Mouse (Mus musculus) CH12.LX (cell line): ENCODE measurements around the gene Cxcl16. TPM values are rescaled to one million over a fixed set of nuclear protein-coding genes. Genes with fewer than 3 reads are reported as not detected.

Source experiments
- DNase-seq: peaks from one replicate; pipeline ENCODE4 v3.0.0-alpha.2; 2013; ENCODE audit errors: extremely low read depth
- H3K27ac ChIP-seq: 2 replicates; pipeline ENCODE4 v1.5.1; 2012; ENCODE audit warnings: low read depth, mild to moderate bottlenecking, control low read depth, moderate library complexity; ENCODE audit not compliant: insufficient read depth
- H3K27me3 ChIP-seq: replicated peaks from 2 replicates; pipeline ENCODE3; 2012; ENCODE audit warnings: inconsistent platforms
- H3K36me3 ChIP-seq, 2 experiments: replicated peaks in 1 of 2; 2 replicates each; pipeline versions ENCODE3 to v1.6.1; 2012; ENCODE audit warnings: inconsistent platforms in 1 of 2, low read length in 1 of 2, mild to moderate bottlenecking in 1 of 2, mixed read lengths in 1 of 2, moderate library complexity in 1 of 2; ENCODE audit not compliant: control insufficient read depth in 1 of 2, insufficient read depth in 1 of 2
- H3K4me1 ChIP-seq, 2 experiments: 2 replicates each; pipeline ENCODE4 v1.6.1; 2012; ENCODE audit warnings: inconsistent platforms in 1 of 2, moderate library complexity in 1 of 2; ENCODE audit not compliant: insufficient read depth in 2 of 2, control insufficient read depth in 1 of 2
- H3K4me2 ChIP-seq: 2 replicates; pipeline ENCODE4 v1.6.1; 2012; ENCODE audit warnings: low read depth, mild to moderate bottlenecking, control low read depth; ENCODE audit not compliant: poor library complexity, insufficient read depth, severe bottlenecking
- H3K4me3 ChIP-seq, 3 experiments: fragments of 150-350 bp in 1 of 3; sonication (generic) in 1 of 3; replicated peaks in 1 of 3; 2 replicates each; pipeline versions ENCODE3 to v1.5.1; 2011 to 2012; ENCODE audit warnings: low read depth in 2 of 3, low read length in 2 of 3, mild to moderate bottlenecking in 2 of 3, moderate library complexity in 2 of 3, control low read depth in 1 of 3, improper control_type of control experiment in 1 of 3, inconsistent platforms in 1 of 3, mixed read lengths in 1 of 3; ENCODE audit not compliant: poor library complexity in 1 of 3
- H3K79me2 ChIP-seq: replicated peaks from 2 replicates; pipeline ENCODE4 v1.6.1; 2012; ENCODE audit warnings: mild to moderate bottlenecking, moderate library complexity; ENCODE audit not compliant: control insufficient read depth, poor library complexity, insufficient read depth, severe bottlenecking; ENCODE audit errors: extremely low read depth
- H3K9ac ChIP-seq: 2 replicates; pipeline ENCODE4 v1.6.1; 2012; ENCODE audit warnings: low read depth, mild to moderate bottlenecking, control low read depth, moderate library complexity; ENCODE audit not compliant: insufficient read depth
- H3K9me3 ChIP-seq: replicated peaks from 2 replicates; pipeline ENCODE3; 2012; ENCODE audit warnings: low read length, inconsistent platforms, mixed read lengths
- BHLHE40 ChIP-seq: IDR thresholded peaks from 2 replicates; pipeline ENCODE4 v1.6.1; 2011; ENCODE audit warnings: mild to moderate bottlenecking, low read depth, low read length, improper control_type of control experiment
- CHD2 ChIP-seq: IDR thresholded peaks from 2 replicates; pipeline ENCODE4 v1.6.1; 2011; ENCODE audit warnings: low read length, improper control_type of control experiment
- ELF1 ChIP-seq: IDR thresholded peaks from 2 replicates; pipeline ENCODE4 v1.6.1; 2014; ENCODE audit warnings: low read depth, mild to moderate bottlenecking, inconsistent platforms, low read length, improper control_type of control experiment
- EP300 ChIP-seq: IDR thresholded peaks from 2 replicates; pipeline ENCODE4 v1.6.1; 2011; ENCODE audit warnings: low read length, improper control_type of control experiment
- ETS1 ChIP-seq: conservative IDR thresholded peaks from 2 replicates; pipeline ENCODE4 v1.6.1; 2012; ENCODE audit warnings: low read depth, mild to moderate bottlenecking, inconsistent platforms, low read length, improper control_type of control experiment, moderate library complexity
- GABPA ChIP-seq: IDR thresholded peaks from 2 replicates; pipeline ENCODE4 v1.6.1; 2012; ENCODE audit warnings: low read depth, low read length, improper control_type of control experiment, inconsistent platforms; ENCODE audit not compliant: insufficient replicate concordance
- HCFC1 ChIP-seq: IDR thresholded peaks from 2 replicates; pipeline ENCODE4 v1.6.1; 2012; ENCODE audit warnings: low read depth, mild to moderate bottlenecking, inconsistent platforms, low read length, improper control_type of control experiment
- IRF4 ChIP-seq: IDR thresholded peaks from 2 replicates; pipeline ENCODE4 v1.6.1; 2014; ENCODE audit warnings: low read depth, mild to moderate bottlenecking, inconsistent platforms, low read length, improper control_type of control experiment
- JUN ChIP-seq: IDR thresholded peaks from 2 replicates; pipeline ENCODE4 v1.6.1; 2011; ENCODE audit warnings: low read depth, mild to moderate bottlenecking, low read length, improper control_type of control experiment, moderate library complexity; ENCODE audit not compliant: insufficient read depth
- JUND ChIP-seq: conservative IDR thresholded peaks from 2 replicates; pipeline ENCODE4 v1.6.1; 2011; ENCODE audit warnings: low read depth, low read length, improper control_type of control experiment
- KAT2A ChIP-seq: IDR thresholded peaks from 2 replicates; pipeline ENCODE4 v1.6.1; 2012; ENCODE audit warnings: low read length, improper control_type of control experiment, inconsistent platforms; ENCODE audit not compliant: insufficient replicate concordance
- MAFK ChIP-seq: IDR thresholded peaks from 2 replicates; pipeline ENCODE4 v1.6.1; 2011; ENCODE audit warnings: low read length, improper control_type of control experiment; ENCODE audit not compliant: insufficient replicate concordance
- MAX ChIP-seq: IDR thresholded peaks from 2 replicates; pipeline ENCODE4 v1.6.1; 2011; ENCODE audit warnings: low read length, improper control_type of control experiment
- MAZ ChIP-seq: IDR thresholded peaks from 2 replicates; pipeline ENCODE4 v1.6.1; 2012; ENCODE audit warnings: low read depth, mild to moderate bottlenecking, inconsistent platforms, low read length, improper control_type of control experiment, moderate library complexity
- MYC ChIP-seq: IDR thresholded peaks from 2 replicates; pipeline ENCODE4 v1.6.1; 2011; ENCODE audit warnings: low read depth, mild to moderate bottlenecking, improper control_type of control experiment, low read length
- NELFE ChIP-seq: IDR thresholded peaks from 2 replicates; pipeline ENCODE4 v1.6.1; 2011; ENCODE audit warnings: low read depth, low read length, improper control_type of control experiment
- NRF1 ChIP-seq: IDR thresholded peaks from 2 replicates; pipeline ENCODE4 v1.6.1; 2014; ENCODE audit warnings: low read depth, mild to moderate bottlenecking, inconsistent platforms, low read length, improper control_type of control experiment, moderate library complexity
- PAX5 ChIP-seq: IDR thresholded peaks from 2 replicates; pipeline ENCODE4 v1.6.1; 2012; ENCODE audit warnings: low read length, inconsistent platforms, mixed read lengths
- POLR2AphosphoS2 ChIP-seq: IDR thresholded peaks from 2 replicates; pipeline ENCODE4 v1.6.1; 2011; ENCODE audit warnings: low read depth, low read length, improper control_type of control experiment
- RCOR1 ChIP-seq: conservative IDR thresholded peaks from 2 replicates; pipeline ENCODE4 v1.6.1; 2012; ENCODE audit warnings: low read depth, mild to moderate bottlenecking, inconsistent platforms, low read length, improper control_type of control experiment
- SIN3A ChIP-seq: IDR thresholded peaks from 2 replicates; pipeline ENCODE4 v1.6.1; 2012; ENCODE audit warnings: low read length, improper control_type of control experiment, inconsistent platforms
- SMC3 ChIP-seq: IDR thresholded peaks from 2 replicates; pipeline ENCODE4 v1.6.1; 2011; ENCODE audit warnings: low read depth, low read length, improper control_type of control experiment
- TCF12 ChIP-seq: IDR thresholded peaks from 2 replicates; pipeline ENCODE4 v1.6.1; 2014; ENCODE audit warnings: low read depth, mild to moderate bottlenecking, inconsistent platforms, low read length, improper control_type of control experiment
- UBTF ChIP-seq: IDR thresholded peaks from 2 replicates; pipeline ENCODE4 v1.6.1; 2012; ENCODE audit warnings: low read depth, mild to moderate bottlenecking, inconsistent platforms, low read length, improper control_type of control experiment, moderate library complexity
- USF1 ChIP-seq: IDR thresholded peaks from 2 replicates; pipeline ENCODE4 v1.6.1; 2014; ENCODE audit warnings: low read depth, mild to moderate bottlenecking, inconsistent platforms, low read length, improper control_type of control experiment
- ZC3H11A ChIP-seq: IDR thresholded peaks from 2 replicates; pipeline ENCODE4 v1.6.1; 2012; ENCODE audit warnings: low read depth, mild to moderate bottlenecking, inconsistent platforms, low read length, improper control_type of control experiment
- ZKSCAN1 ChIP-seq: IDR thresholded peaks from 2 replicates; pipeline ENCODE4 v1.6.1; 2012; ENCODE audit warnings: low read depth, inconsistent platforms, low read length, improper control_type of control experiment, borderline replicate concordance
- ZMIZ1 ChIP-seq: IDR thresholded peaks from 2 replicates; pipeline ENCODE4 v1.6.1; 2012; ENCODE audit warnings: low read depth, mild to moderate bottlenecking, inconsistent platforms, low read length, improper control_type of control experiment
- ZNF384 ChIP-seq: IDR thresholded peaks from 2 replicates; pipeline ENCODE4 v1.6.1; 2012; ENCODE audit warnings: low read depth, low read length, improper control_type of control experiment, inconsistent platforms
- dilution Hi-C: fragments of 300-500 bp; cut with MboI; formaldehyde crosslinking; loops from 2 replicates; pipeline ENCODE4 v1.14.3; 2020; ENCODE audit warnings: low sequenced_read_pairs; ENCODE audit not compliant: extremely low pct_unique_long_range_greater_than_20kb, extremely low pct_ligation_motif_present
- in situ Hi-C: fragments of 300-500 bp; cut with MboI; formaldehyde crosslinking; loops from 3 replicates; pipeline ENCODE4 v1.14.3; 2019; ENCODE audit warnings: low sequenced_read_pairs, low pct_ligation_motif_present, low pct_unique_long_range_greater_than_20kb, mixed read lengths
- polyA plus RNA-seq: library from polyadenylated mRNA; unstranded; fragments of >175 nt; gene quantifications from 2 replicates; pipeline ENCODE4 v1.2.1, GENCODE M21; 2012; ENCODE audit warnings: low read depth; ENCODE audit not compliant: insufficient read length
- total RNA-seq, 2 experiments: library from RNA; depleted of rRNA; stranded (reverse); fragments of 300-350 nt in 1 of 2; fragments of >200 nt in 1 of 2; gene quantifications; 2 replicates each; pipeline ENCODE4 v1.2.3; 2012 to 2014

Cxcl16 gene
- total and polyA plus RNA-seq, 3 experiments, result 0.04 to 0.56 TPM; not detected in 1

DNA sequence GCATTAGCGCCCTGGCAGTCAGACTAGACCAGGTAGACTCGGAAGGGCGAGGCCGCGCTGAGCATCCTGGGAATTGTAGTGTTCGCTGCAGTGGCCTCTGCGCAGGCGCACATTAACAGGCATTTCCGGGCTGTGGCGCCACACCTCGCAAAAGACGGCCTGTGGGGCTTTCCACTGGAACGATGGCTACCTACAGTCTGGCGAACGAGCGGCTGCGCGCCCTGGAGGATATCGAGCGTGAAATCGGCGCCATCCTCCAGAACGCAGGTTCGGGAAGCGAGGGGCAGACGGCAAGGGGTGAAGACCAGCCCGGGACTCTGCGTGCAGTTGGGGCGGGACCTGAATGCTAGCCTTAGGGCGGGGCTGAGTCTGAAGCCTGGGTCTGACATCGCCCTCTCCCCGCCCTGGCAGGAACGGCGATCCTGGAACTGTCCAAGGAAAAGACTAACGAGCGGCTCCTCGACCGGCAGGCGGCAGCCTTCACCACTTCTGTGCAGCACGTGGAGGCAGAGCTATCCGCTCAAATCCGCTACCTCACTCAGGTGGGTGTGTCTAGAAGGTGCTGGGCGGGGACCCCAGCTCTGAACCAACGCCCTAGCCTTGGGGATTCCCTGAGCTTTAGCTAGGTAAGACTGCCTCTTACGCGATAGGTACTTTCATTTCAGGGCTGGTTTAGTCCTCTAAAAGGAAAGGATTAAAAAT, 7.8 kb downstream of the Cxcl16 start, which contains the start of gene Med11 (continued):
- TF ChIP-seq KAT2A, result peak; percentile 96; the same call in 1 of the 2 replicates

DNA sequence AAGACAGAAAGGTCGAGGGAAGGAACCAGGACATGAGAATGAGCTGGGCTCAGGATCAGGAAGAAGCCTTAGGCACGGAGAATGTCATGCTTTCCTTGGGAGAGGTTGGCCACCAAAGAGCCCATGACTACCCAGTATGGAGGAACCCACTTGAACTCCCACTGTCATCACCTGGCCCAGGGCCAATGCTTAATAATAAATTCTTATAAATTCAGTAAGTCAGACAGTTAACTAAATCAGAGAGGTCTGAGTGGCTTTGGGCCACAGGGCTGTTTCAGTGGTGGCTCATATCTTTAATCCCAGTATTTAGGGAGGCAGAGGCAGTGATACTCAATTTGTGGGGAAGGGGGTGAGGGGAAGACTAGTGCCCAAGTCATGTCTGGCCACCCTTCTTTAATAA, 8.9 kb downstream of the Cxcl16 start:
- in situ Hi-C loops, result no loop called here
- peaks cover 14 to 58% of the 10 kb centered on the region in 2 experiments for H3K4me1 ChIP-seq
- no peak overlapping the region for H3K27ac ChIP-seq
- H3K27me3 ChIP-seq, result no peaks in the 10 kb centered on the region
- H3K79me2 ChIP-seq, result 0 out of 2 replicates have a peak, but pooled peaks cover 5% of the 10 kb centered on the region
- H3K4me3 ChIP-seq, result no peak overlapping the region
- dilution Hi-C loops, result no loop called here
- H3K4me2 ChIP-seq, result peak overlapping the region; percentile 59; the same call in 1 of the 2 replicates
- no peaks in the 10 kb centered on the region for H3K9me3 ChIP-seq
- peaks cover 0 to 22% of the 10 kb centered on the region in 2 experiments for H3K36me3 ChIP-seq
- DNase-seq, result no peak
- 0 out of 2 replicates have a peak overlapping the region, but pooled peaks have one; percentile 30 for H3K9ac ChIP-seq
- TF ChIP-seq IRF4, result no peak
- no peak for TF ChIP-seq HCFC1
- no peak for TF ChIP-seq GABPA
- no peak for TF ChIP-seq ZKSCAN1
- no peak for TF ChIP-seq PAX5
- 0 out of 2 replicates have a peak, but pooled peaks have one; percentile 3 for TF ChIP-seq CHD2

DNA sequence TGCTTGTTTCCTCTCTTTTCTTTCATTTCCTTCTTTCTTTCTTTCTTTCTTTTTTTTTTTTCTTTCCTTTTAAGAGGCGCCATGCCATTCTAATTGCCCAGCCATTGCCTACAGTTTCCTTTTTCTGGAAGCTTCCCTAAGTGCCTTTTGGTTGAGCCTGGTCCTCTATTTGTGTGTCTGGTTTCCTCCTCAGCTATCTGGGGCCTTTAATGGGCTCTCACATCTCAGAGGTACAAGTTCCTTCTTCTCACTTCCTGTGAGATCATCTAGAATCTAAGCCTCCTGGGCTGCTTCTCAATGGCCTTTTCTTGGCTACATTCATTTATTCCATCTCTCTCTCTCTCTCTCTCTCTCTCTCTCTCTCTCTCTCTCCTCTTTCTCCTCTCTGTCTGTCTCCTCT, 12.4 kb downstream of the Cxcl16 start:
- Histone ChIP-seq H3K9ac (no peak overlapping the region), H3K4me1 (peaks cover 10 to 37% of the 10 kb centered on the region in 2 experiments), H3K79me2 (no peaks in the 10 kb centered on the region), H3K4me2 (no peak overlapping the region), H3K27ac (no peak overlapping the region), H3K9me3 (no peaks in the 10 kb centered on the region), H3K4me3 (no peak overlapping the region), H3K36me3 (peaks cover under 1 to 12% of the 10 kb centered on the region in 2 experiments), H3K27me3 (no peaks in the 10 kb centered on the region)
- dilution Hi-C loops, result no loop called here
- DNase-seq, result peak; percentile 64
- in situ Hi-C loops, result no loop called here
- TF ChIP-seq BHLHE40 (no peak), MAZ (no peak), ZMIZ1 (no peak), ZC3H11A (no peak), NELFE (0 out of 2 replicates have a peak, but pooled peaks have one; percentile 25), ZNF384 (peak; percentile 26; the same call in 1 of the 2 replicates), SIN3A (no peak), PAX5 (no peak), ELF1 (peak; percentile 40; the same call in 1 of the 2 replicates), JUND (no peak; the same call in 1 of the 2 replicates), ZKSCAN1 (no peak), ETS1 (no peak), MYC (no peak), MAFK (no peak), SMC3 (no peak), USF1 (no peak), NRF1 (no peak), RCOR1 (no peak), CHD2 (no peak), MAX (no peak), EP300 (peak; percentile 34; the same call in 1 of the 2 replicates), TCF12 (no peak), JUN (peak; percentile 43), POLR2AphosphoS2 (no peak), UBTF (no peak)
